Mouse (Mus musculus): Measurements from ENCODE around the gene Lyrm9. TPM values are rescaled to one million over a fixed set of nuclear protein-coding genes. Genes with fewer than 3 reads are reported as not detected.

The Lyrm9 gene
- polyA plus RNA-seq, 1 experiment from 2014 or later, result 21.4 TPM

DNA sequence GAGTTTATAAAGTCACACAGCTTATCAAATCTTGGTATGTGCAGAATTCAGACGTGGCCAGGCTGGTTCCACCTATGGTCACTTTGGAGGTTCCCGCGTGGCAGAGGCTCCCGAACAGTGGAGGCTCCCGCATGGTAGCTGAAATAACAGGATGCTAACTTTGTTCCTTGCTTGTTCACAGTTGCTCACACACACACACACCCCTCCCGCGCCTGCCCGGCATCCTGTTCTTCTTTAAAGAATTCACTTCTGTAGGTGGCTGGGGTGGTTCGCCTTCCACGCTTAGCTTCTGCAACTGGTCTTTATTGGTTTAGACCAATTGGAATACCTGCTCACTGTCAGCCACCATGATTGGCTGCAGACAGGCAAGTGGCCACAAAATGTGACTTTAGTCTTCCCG lies 33.3 kb upstream of the Lyrm9 start:
- ATAC-seq (ENCODE audit: low read depth), result no peak
- no peak for DNase-seq
- Histone ChIP-seq H3K9me3 (replicated peaks) (no peaks in the 10 kb centered on the region), H3K4me2 (peak overlapping the region; percentile 50), H3K36me3 (no peaks in the 10 kb centered on the region), H3K27ac (no peak overlapping the region), H3K27me3 (no peaks in the 10 kb centered on the region), H3K4me1 (replicated peaks) (peaks cover 22% of the 10 kb centered on the region), H3K9ac (no peak overlapping the region), H3K4me3 (replicated peaks) (no peak overlapping the region)
- 61% methylated on average over 11 of the region's 11 CpGs for WGBS (ENCODE audit: insufficient replicate concordance)

DNA sequence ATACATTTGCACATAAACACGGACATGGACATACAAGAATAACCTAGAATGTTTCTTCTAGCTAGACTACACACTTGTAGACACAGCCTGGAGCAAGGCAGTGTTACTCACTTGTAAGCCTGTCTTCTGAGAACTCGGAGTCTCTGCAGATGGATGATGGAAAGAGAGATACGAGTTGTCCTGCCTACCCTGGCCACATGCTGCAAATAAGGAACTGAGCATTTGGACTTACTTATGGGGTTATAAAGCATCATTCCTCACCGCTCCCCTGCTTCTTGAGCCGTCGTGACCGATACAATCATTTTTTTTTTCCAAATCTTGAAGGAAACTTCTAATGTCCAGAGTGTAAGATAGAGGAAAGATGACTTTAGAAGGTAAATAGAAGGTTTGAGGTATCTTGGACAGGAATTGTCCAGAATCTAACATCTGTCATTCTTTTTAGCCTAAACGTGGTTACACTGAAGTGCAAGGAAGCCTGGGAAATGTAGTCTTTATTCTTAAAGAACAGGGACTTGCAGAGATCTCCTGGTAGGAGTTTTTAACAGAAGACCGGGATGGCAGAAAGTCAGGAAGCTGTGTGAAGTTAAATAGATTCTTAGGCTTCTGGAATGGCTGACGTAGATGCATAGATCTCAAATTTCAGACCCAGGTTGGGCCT lies 30.2 kb upstream of the Lyrm9 start:
- H3K9me3 ChIP-seq (replicated peaks), result no peaks in the 10 kb centered on the region
- H3K36me3 ChIP-seq, result no peaks in the 10 kb centered on the region
- ATAC-seq (ENCODE audit: low read depth) (no peak), DNase-seq (no peak)
- 65% methylated on average over 10 of the region's 10 CpGs for WGBS (ENCODE audit: insufficient replicate concordance)
- H3K27me3 ChIP-seq, result no peaks in the 10 kb centered on the region
- no peak overlapping the region for H3K4me3 ChIP-seq (replicated peaks)
- peaks cover 41% of the 10 kb centered on the region for H3K4me1 ChIP-seq (replicated peaks)
- no peak overlapping the region for H3K4me2 ChIP-seq
- H3K9ac ChIP-seq, result no peak overlapping the region
- H3K27ac ChIP-seq, result no peak overlapping the region

DNA sequence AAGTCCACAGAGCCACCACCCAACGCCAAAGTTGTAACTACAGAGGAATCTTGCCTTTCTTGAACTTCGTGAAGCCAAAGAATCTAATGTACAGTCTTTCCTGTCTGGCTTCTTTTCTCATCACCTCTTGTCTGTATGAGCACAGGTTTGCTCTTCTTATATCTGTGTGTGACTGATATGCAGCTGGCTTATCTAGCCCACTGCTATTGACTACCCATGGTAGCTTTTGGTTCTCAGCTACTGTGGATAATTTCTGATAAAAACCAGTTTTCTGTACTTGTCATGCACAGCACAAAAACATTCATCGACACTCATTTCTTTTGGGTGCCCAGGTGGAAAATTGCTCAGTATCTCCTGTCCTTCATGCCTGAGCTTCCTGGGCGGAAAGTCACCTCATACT lies 25.3 kb upstream of the Lyrm9 start:
- no peaks in the 10 kb centered on the region for H3K9me3 ChIP-seq (replicated peaks)
- DNase-seq, result peak; percentile 14
- H3K27me3 ChIP-seq, result no peaks in the 10 kb centered on the region
- peak overlapping the region; percentile 32 for H3K4me2 ChIP-seq
- peak; percentile 86 for ATAC-seq (ENCODE audit: low read depth)
- no peak overlapping the region for H3K4me3 ChIP-seq (replicated peaks)
- H3K36me3 ChIP-seq, result no peaks in the 10 kb centered on the region
- 38% methylated on average over 4 of the region's 4 CpGs for WGBS (ENCODE audit: insufficient replicate concordance)
- no peak overlapping the region for H3K9ac ChIP-seq
- H3K4me1 ChIP-seq (replicated peaks), result peaks cover 58% of the 10 kb centered on the region
- H3K27ac ChIP-seq, result peak overlapping the region; percentile 68

DNA sequence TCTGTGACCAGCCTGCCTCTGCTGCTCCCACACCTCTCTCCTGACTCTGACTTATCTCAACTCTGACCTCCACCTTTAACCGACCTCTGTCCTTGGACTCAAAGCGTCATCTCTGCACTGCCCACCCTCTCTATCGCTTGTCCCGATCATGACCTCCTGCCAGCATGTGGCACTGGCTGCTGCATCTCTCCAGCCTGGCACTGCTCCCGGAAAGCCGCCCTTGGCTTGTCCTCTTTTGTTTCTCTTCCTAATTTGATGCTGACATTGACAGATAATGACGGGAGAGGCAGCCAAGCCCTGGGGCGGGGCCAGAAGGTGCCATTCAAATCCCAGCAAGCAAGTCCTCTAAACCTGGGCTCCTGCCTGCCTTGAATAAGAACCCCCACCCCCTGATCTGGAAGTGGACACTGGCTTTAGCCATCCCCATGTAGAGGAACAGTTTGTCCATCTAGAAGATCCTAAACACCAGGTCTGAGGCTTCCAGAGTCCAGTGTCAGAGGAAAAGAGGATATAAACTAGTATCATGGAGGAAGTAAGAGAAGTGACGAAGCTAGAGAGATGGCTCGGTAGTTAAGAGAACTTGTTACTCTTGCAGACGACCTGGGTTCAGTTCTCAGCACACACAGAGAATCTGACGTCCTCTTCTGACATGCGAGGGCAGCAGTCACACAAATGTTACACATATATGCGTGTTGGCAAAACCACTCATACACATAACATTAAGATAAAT lies 22.6 kb upstream of the Lyrm9 start:
- DNase-seq (no peak), ATAC-seq (ENCODE audit: low read depth) (no peak)
- Histone ChIP-seq H3K27me3 (no peaks in the 10 kb centered on the region), H3K9ac (0 out of 2 replicates have a peak overlapping the region, but pooled peaks have one; percentile 9), H3K4me2 (peak overlapping the region; percentile 23), H3K4me1 (replicated peaks) (peaks cover 54% of the 10 kb centered on the region), H3K9me3 (replicated peaks) (no peaks in the 10 kb centered on the region), H3K36me3 (no peaks in the 10 kb centered on the region), H3K27ac (no peak overlapping the region), H3K4me3 (replicated peaks) (no peak overlapping the region)
- 43% methylated on average over 14 of the region's 14 CpGs for WGBS (ENCODE audit: insufficient replicate concordance)

DNA sequence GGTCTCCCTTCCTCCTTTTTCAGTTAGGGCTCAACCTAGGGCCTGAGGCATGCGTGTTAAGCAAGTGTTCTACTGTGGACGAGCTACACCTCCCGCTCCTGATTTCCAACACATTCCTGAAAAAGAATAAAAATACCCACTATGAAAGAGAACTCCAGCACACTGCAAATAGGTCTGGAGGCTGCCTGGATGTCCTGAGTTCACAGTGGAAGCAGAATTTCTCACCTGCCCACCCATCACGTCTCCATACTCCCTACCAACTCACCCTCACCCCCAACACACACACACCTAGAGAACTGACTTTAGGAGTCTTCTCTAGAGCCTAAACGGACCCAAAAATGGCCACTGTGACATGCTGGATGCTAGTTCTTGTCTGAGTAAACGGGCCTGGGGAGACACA lies 21.8 kb upstream of the Lyrm9 start:
- Histone ChIP-seq H3K27ac (no peak overlapping the region), H3K27me3 (no peaks in the 10 kb centered on the region), H3K9me3 (replicated peaks) (no peaks in the 10 kb centered on the region), H3K36me3 (no peaks in the 10 kb centered on the region), H3K4me2 (no peak overlapping the region), H3K4me1 (replicated peaks) (peaks cover 51% of the 10 kb centered on the region), H3K4me3 (replicated peaks) (no peak overlapping the region), H3K9ac (no peak overlapping the region)
- ATAC-seq (ENCODE audit: low read depth) (no peak), DNase-seq (no peak)
- whole genome bisulfite sequencing (ENCODE audit: insufficient replicate concordance), result 74% methylated on average over 6 of the region's 6 CpGs

DNA sequence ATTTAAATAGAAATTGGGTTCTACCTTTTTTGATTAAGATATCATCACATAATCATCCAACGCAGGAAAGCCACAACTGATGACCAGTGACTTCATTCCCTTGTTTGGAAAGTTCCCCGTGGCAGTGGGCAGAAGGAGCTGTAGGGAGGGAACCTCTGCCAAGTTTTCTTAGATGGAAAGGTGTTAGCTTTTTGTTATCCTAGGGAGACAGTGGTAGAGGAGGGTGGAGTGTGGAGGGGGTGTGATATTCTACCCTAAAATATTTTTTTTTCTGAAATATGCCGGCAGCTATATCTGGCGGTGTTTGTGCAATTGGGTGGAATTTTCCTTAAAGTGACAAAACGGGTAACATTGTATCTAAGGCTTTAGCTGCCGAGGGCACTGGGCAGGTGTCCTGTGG lies 21.2 kb upstream of the Lyrm9 start:
- no peaks in the 10 kb centered on the region for H3K9me3 ChIP-seq (replicated peaks)
- 73% methylated on average over 6 of the region's 6 CpGs for WGBS (ENCODE audit: insufficient replicate concordance)
- no peaks in the 10 kb centered on the region for H3K27me3 ChIP-seq
- peaks cover 51% of the 10 kb centered on the region for H3K4me1 ChIP-seq (replicated peaks)
- no peak overlapping the region for H3K9ac ChIP-seq
- H3K27ac ChIP-seq, result no peak overlapping the region
- H3K4me2 ChIP-seq, result no peak overlapping the region
- H3K4me3 ChIP-seq (replicated peaks), result no peak overlapping the region
- ATAC-seq (ENCODE audit: low read depth) (no peak), DNase-seq (no peak)
- H3K36me3 ChIP-seq, result no peaks in the 10 kb centered on the region

DNA sequence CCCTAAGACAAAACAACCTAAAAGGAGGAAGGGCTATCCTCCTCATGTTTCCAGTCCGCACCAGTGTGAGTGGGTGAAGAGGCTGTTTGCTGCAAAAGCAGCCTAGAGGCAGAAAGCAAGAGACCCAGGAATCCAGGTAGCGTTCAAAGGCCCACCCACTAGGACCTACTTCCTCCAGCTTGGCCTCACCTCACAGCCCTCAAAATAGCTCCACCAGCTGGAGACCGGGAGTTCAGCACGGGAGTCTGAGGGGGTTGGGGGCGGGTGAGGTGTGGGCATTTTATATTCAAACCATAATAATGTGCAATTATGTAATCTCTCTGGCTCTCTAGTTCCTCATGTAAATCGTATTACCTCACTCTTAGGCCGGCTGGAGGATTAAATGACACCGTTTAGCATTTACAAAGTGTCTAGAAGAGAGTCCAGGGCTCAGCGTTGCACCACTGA lies 20.7 kb upstream of the Lyrm9 start:
- Histone ChIP-seq H3K27ac (no peak overlapping the region), H3K9ac (no peak overlapping the region), H3K4me1 (replicated peaks) (peaks cover 46% of the 10 kb centered on the region), H3K9me3 (replicated peaks) (no peaks in the 10 kb centered on the region), H3K4me3 (replicated peaks) (no peak overlapping the region), H3K36me3 (no peaks in the 10 kb centered on the region), H3K27me3 (no peaks in the 10 kb centered on the region), H3K4me2 (no peak overlapping the region)
- ATAC-seq (ENCODE audit: low read depth), result no peak
- no peak for DNase-seq
- WGBS (ENCODE audit: insufficient replicate concordance), result 55% methylated on average over 9 of the region's 9 CpGs

DNA sequence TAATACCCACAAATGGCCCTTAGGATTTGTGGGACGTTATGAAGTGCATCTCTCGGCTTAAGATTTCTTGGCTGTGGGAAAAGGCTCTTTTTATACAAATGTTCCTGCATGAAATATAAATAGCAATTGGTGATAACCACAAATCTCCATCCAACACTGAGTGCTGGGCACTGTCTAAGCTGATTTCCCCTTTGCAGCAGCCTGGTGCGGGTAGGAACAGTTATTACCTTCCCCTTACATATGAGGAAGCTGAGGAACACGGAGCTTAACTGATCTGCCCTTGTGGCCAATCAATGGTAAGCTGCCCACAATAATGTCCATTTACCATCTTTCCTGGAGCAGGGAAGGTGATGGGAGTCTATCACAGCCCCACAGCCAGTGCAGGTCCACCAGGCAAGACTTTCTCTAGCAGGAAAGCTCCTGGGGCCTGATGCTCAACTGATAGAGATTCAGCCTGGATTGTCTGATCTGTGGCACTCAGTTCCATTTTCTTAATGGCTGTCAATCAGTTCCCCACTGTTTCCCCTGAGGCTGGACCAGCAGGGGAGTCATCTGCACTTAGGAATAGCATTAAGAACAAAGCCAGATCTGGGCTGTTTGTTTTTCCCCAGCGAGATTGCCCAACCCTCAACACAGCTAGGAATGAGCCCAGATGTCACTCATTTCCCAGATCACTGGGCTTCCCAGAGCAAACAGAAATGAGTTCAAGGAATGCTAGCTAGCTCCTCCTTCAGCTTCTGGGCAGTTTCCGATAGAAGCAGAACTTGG lies 18.9 kb upstream of the Lyrm9 start:
- H3K4me2 ChIP-seq, result no peak overlapping the region
- no peaks in the 10 kb centered on the region for H3K27me3 ChIP-seq
- WGBS (ENCODE audit: insufficient replicate concordance), result 37% methylated on average over 6 of the region's 6 CpGs
- H3K9ac ChIP-seq, result no peak overlapping the region
- no peaks in the 10 kb centered on the region for H3K9me3 ChIP-seq (replicated peaks)
- ATAC-seq (ENCODE audit: low read depth) (no peak), DNase-seq (no peak)
- no peak overlapping the region for H3K4me3 ChIP-seq (replicated peaks)
- H3K27ac ChIP-seq, result no peak overlapping the region
- H3K4me1 ChIP-seq (replicated peaks), result peaks cover 28% of the 10 kb centered on the region
- H3K36me3 ChIP-seq, result no peaks in the 10 kb centered on the region

DNA sequence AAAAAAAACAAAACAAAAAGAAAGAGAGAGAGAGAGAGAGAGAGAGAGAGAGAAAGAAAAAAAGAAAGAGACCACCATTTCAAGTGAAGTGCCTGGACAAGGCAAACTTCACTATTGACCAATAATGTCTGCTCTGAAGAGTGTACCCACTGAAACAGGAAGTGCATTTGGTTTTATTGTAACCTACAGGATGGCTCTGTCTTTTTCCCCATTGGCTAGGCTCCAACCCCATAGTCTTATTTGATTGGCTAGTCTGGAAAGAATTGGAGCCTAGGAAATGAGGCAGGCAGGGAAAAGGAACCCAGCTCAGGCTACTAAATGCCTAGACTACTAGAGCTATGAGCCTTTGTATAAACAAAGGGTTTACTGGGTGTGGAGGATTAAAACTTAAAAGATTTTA lies 17.0 kb upstream of the Lyrm9 start:
- H3K4me2 ChIP-seq, result no peak overlapping the region
- H3K4me1 ChIP-seq (replicated peaks), result peaks cover 17% of the 10 kb centered on the region
- no peak overlapping the region for H3K27ac ChIP-seq
- H3K27me3 ChIP-seq, result no peaks in the 10 kb centered on the region
- H3K4me3 ChIP-seq (replicated peaks), result no peak overlapping the region
- no peaks in the 10 kb centered on the region for H3K36me3 ChIP-seq
- ATAC-seq (ENCODE audit: low read depth) (no peak), DNase-seq (no peak)
- no peaks in the 10 kb centered on the region for H3K9me3 ChIP-seq (replicated peaks)
- no peak overlapping the region for H3K9ac ChIP-seq

DNA sequence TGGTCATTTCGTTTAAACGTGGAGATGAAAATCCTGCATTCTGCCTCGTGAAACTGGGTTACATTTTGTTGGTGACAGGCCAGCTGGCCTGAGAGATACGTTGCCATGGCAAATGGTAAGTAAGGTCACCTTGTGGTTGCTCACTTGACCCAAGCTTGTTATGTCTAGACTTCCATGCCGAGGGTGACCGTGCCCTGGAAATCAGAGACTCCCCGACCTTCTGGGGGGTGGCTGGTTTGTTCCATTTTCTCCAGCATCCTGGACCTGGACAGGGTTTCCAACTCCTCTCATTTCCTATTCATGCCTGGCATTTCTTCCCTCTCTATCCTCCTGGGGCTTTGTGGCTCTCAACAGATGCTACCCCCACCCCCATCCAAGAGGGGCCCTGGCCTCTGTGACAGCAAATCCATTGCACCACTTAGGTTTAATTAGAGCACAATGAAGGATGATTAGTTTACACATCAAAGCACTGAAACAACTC lies 11.9 kb upstream of the Lyrm9 start:
- 66% methylated on average over 7 of the region's 7 CpGs for WGBS (ENCODE audit: insufficient replicate concordance)

DNA sequence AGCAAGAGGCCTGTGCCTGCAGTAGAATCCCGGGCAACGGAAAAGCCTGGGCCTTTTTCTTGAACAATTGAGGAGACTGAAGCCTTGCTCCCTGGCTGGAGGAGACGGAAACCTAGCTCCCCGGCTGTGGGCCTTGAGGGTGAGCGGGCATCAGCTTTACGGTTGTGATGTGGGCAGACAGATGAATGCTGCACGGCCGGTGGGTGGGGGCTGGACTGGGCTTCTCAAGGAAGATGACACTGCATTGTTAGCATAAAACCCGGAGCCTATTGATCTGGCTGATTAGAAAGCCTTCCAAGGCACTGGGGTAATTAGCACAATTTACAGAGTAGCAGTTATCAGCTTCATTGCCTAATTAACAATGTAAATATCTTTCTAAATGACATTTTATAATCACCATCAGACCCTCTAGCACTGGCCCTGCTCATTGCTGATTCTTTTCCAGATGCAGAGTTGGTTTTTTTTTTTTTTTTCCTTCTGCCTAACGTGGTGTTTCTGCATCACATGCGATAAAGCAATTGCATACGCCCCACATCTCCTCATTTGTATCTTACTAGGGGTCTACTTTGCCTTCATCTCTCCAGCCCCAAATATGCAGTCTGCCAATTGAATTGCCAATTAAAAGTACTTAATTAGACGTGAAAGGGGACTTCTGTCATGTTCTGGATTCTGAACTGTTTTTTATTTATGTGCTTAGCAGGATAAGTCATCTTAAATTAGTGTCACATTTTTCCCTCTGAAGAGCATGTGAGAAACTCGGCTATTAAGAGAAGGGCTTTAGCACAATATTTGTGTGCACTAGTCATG lies 10.2 kb upstream of the Lyrm9 start:
- WGBS (ENCODE audit: insufficient replicate concordance), result 61% methylated on average over 14 of the region's 14 CpGs
- no peaks in the 10 kb centered on the region for H3K27me3 ChIP-seq
- H3K9me3 ChIP-seq (replicated peaks), result no peaks in the 10 kb centered on the region
- H3K4me1 ChIP-seq (replicated peaks), result peaks cover 15% of the 10 kb centered on the region
- no peak overlapping the region for H3K27ac ChIP-seq
- no peak for DNase-seq
- H3K36me3 ChIP-seq, result no peaks in the 10 kb centered on the region
- no peak overlapping the region for H3K4me2 ChIP-seq
- ATAC-seq (ENCODE audit: low read depth), result no peak
- H3K9ac ChIP-seq, result no peak overlapping the region
- H3K4me3 ChIP-seq (replicated peaks), result no peak overlapping the region

More for the DNA sequence above, 11.9 kb upstream of the Lyrm9 start:
- Histone ChIP-seq H3K4me1 (replicated peaks) (peaks cover 9% of the 10 kb centered on the region), H3K4me2 (no peak overlapping the region), H3K27me3 (no peaks in the 10 kb centered on the region), H3K9me3 (replicated peaks) (no peaks in the 10 kb centered on the region), H3K27ac (no peak overlapping the region), H3K4me3 (replicated peaks) (no peak overlapping the region), H3K9ac (no peak overlapping the region), H3K36me3 (no peaks in the 10 kb centered on the region)
- DNase-seq, result no peak
- no peak for ATAC-seq (ENCODE audit: low read depth)
